13 mouse cellular contexts compared by ENCODE assay signal in the genomic region with DNA sequence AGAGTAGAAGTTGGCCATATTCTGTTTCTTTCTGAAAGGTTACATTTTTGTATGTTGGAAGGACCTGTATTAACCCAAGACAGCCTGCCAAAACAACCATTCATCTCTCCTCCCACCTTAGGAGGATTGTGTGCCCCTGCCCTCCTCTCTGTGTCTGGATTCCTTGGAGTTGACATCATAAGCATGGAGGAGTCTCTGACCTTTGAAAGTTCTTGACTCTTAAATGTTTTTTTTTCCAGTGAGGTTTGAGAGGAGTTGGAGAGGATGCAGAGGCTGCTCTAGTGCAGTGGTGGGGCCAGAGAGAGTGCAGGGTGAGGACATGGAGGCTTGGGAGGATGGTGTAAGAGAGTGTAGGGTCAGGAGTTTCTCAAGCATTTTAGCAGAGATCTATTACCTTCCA. TPM values are rescaled to one million over a fixed set of nuclear protein-coding genes. Genes with fewer than 3 reads are reported as not detected.
A peak's percentile ranks its signal among the peaks of the same experiment; 100 is the strongest.
DNase-seq lines count a peak whose midpoint lies in the region; ATAC-seq lines count a peak whose summit lies in the region.
"Had no signal": no experiment of that assay in that cellular context is flagged by ENCODE, and none has a peak within 500 bp of the region (broad histone marks: within the 10 kb centered on the region; RNA-seq: fewer than 3 reads in every experiment).

No protein-coding gene starts in this region.

- H3K4me1 ChIP-seq in kidney, embryonic 16.5 days (ENCODE audit: insufficient read depth, low read length): peaks cover 11% of the 10 kb centered on the region; the same call in 1 of the 2 replicates
- H3K4me1 ChIP-seq: intestine, embryonic 15.5 days; limb, embryonic 10.5 days; midbrain, embryonic 15.5 days; neural tube, embryonic 12.5 days had no signal

- ATAC-seq in kidney, embryonic 16.5 days (ENCODE audit: low FRiP score, low TSS enrichment): peak; percentile 73
- no peak for ATAC-seq in megakaryocyte, adult 5-6 weeks (ENCODE audit: poor library complexity, severe bottlenecking)
- ATAC-seq: intestine, embryonic 15.5 days; midbrain, embryonic 15.5 days had no signal

- no peak overlapping the region for H3K4me2 ChIP-seq in kidney, embryonic 16.5 days (replicated peaks; ENCODE audit: low read depth, low read length)
- H3K4me2 ChIP-seq: intestine, embryonic 15.5 days; midbrain, embryonic 15.5 days; neural tube, embryonic 12.5 days had no signal

- no peaks in the 10 kb centered on the region for H3K36me3 ChIP-seq in kidney, embryonic 16.5 days (ENCODE audit: insufficient read depth, low read length)
- H3K36me3 ChIP-seq: intestine, embryonic 15.5 days; limb, embryonic 10.5 days; midbrain, embryonic 15.5 days; neural tube, embryonic 12.5 days had no signal

- H3K4me3 ChIP-seq in kidney, embryonic 16.5 days (ENCODE audit: low read length): no peak overlapping the region
- H3K4me3 ChIP-seq: intestine, embryonic 15.5 days; limb, embryonic 10.5 days; midbrain, embryonic 15.5 days; neural tube, embryonic 12.5 days had no signal

- intact Hi-C loops in heart, postnatal 14 days (cut with DNase I): no loop called here

- H3K27ac ChIP-seq in kidney, embryonic 16.5 days (ENCODE audit: low read length): 0 out of 2 replicates have a peak overlapping the region, but pooled peaks have one; percentile 11
- H3K27ac ChIP-seq: intestine, embryonic 15.5 days; limb, embryonic 10.5 days; midbrain, embryonic 15.5 days; neural tube, embryonic 12.5 days had no signal

- peak; percentile 15 to 22 for DNase-seq in heart, adult 9 months (ENCODE audit: low spot score in 2 of 2)
- DNase-seq in heart, postnatal 14 days: no peak
- DNase-seq in 3134 (ENCODE audit: extremely low read depth, insufficient read length, low spot score): peak; percentile 28
- DNase-seq in embryo, embryonic 10.5 days (ENCODE audit: low spot score): peak; percentile 16
- DNase-seq in urinary bladder, postnatal 10 days (ENCODE audit: low spot score): no peak
- DNase-seq: cerebellum, adult 9-10 months; retina, postnatal 1 day had no signal

- no peaks in the 10 kb centered on the region for H3K9me3 ChIP-seq in kidney, embryonic 16.5 days (ENCODE audit: low read length)
- H3K9me3 ChIP-seq: intestine, embryonic 15.5 days; limb, embryonic 10.5 days; midbrain, embryonic 15.5 days; neural tube, embryonic 12.5 days had no signal

- H3K9ac ChIP-seq in kidney, embryonic 16.5 days (replicated peaks; ENCODE audit: low read length): no peak overlapping the region
- H3K9ac ChIP-seq: intestine, embryonic 15.5 days; midbrain, embryonic 15.5 days; neural tube, embryonic 12.5 days had no signal

- no peaks in the 10 kb centered on the region for H3K27me3 ChIP-seq in kidney, embryonic 16.5 days (ENCODE audit: insufficient read depth, low read length)
- H3K27me3 ChIP-seq: intestine, embryonic 15.5 days; midbrain, embryonic 15.5 days; neural tube, embryonic 12.5 days had no signal

RNA-seq across cellular contexts. Expression of gene Otud7b, which starts 23.8 kb away (rescaled TPM):
- 10 to 100 TPM; 49.4 to 54.4 TPM for total RNA-seq in heart, postnatal 14 days (2021)
- 14.9 and 18.1 TPM in 2 replicates for polyA plus RNA-seq in kidney, embryonic 16.5 days (2015; fragmentation: Nextera tagmentation; extraction: Ambion mirVana)
- total RNA-seq in megakaryocyte, adult 5-6 weeks (2015): 1.2 and 1.3 TPM in 2 replicates
- total RNA-seq in megakaryocyte, adult 5-6 weeks (2017): 3.1 and 4.8 TPM in 2 replicates

RNA-seq across cellular contexts. Expression of gene Mtmr11, which starts 33.7 kb away (rescaled TPM):
- 1 to 10 TPM; 3.1 to 4.0 TPM for total RNA-seq in heart, postnatal 14 days (2021)
- 26.3 and 30.8 TPM in 2 replicates for polyA plus RNA-seq in kidney, embryonic 16.5 days (2015; fragmentation: Nextera tagmentation; extraction: Ambion mirVana)
- 0.09 TPM in 1 of 2 replicates, not detected in the other for total RNA-seq in megakaryocyte, adult 5-6 weeks (2015)
- total RNA-seq in megakaryocyte, adult 5-6 weeks (2017): not detected in 2 replicates

RNA-seq across cellular contexts. Expression of gene Sf3b4, which starts 44.0 kb away (rescaled TPM):
- total RNA-seq in heart, postnatal 14 days (2021): 10 to 100 TPM; 18.3 to 22.3 TPM
- polyA plus RNA-seq in kidney, embryonic 16.5 days (2015; fragmentation: Nextera tagmentation; extraction: Ambion mirVana): 186 and 199 TPM in 2 replicates
- total RNA-seq in megakaryocyte, adult 5-6 weeks (2015): 51.0 and 64.8 TPM in 2 replicates
- 15.4 and 16.3 TPM in 2 replicates for total RNA-seq in megakaryocyte, adult 5-6 weeks (2017)

RNA-seq across cellular contexts. Expression of gene Sv2a, which starts 52.8 kb away (rescaled TPM):
- 1 to 10 TPM; 7.0 to 7.7 TPM for total RNA-seq in heart, postnatal 14 days (2021)
- polyA plus RNA-seq in kidney, embryonic 16.5 days (2015; fragmentation: Nextera tagmentation; extraction: Ambion mirVana): 5.1 TPM in 2 replicates
- 0.09 and 0.11 TPM in 2 replicates for total RNA-seq in megakaryocyte, adult 5-6 weeks (2015)
- 0.07 TPM in 1 of 2 replicates, not detected in the other for total RNA-seq in megakaryocyte, adult 5-6 weeks (2017)

Comparison
In these comparisons a context has a peak if more than half of its experiments do, and no peak if none do; other contexts are left out.
1. DNase-seq: peak in heart, adult 9 months (2 of 2), 3134 (single experiment) and embryo, embryonic 10.5 days (single experiment); none in heart, postnatal 14 days (0 of 2) and urinary bladder, postnatal 10 days (single experiment).
2. RNA of gene Otud7b, which starts 23.8 kb away (total RNA-seq): 49.4 to 54.4 TPM in heart, postnatal 14 days; 1.2 to 4.8 TPM in megakaryocyte, adult 5-6 weeks; every median in the first group is over 4 times any median in the second.